Mouse (Mus musculus): ENCODE results near the gene Unc5cl. TPM values are rescaled to one million over a fixed set of nuclear protein-coding genes. Genes with fewer than 3 reads are reported as not detected.

Unc5cl gene
- total and polyA plus RNA-seq, 3 experiments = 0.21 to 0.27 (median 0.23) TPM

DNA sequence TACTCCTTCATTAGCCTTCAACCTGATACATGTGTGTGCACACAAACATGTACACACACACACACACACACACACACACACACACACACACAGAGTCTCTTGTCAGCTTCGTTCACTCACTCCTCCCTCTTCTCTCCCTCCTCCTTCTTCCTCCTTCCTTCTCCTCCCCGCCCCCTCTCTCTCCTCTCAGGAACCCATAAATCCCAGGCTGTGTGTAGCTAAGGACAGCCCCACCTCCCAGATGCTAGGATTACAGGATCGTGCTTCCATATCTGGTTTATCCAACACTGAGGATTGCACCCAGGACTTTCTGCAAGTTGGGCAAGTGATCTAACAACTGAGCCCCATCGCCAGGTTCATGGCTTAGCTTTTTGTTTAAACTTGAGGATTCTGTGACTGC, 59.9 kb downstream of the Unc5cl start:
- no peak overlapping the region for H3K4me3 ChIP-seq
- H3K79me2 ChIP-seq (replicated peaks; ENCODE audit: control insufficient read depth, insufficient read depth, low read length) = no peaks in the 10 kb centered on the region
- intact Hi-C loops (cut with DNase I) = no loop called here
- no peaks in the 10 kb centered on the region for H3K4me1 ChIP-seq (ENCODE audit: control insufficient read depth, insufficient read depth, low read length)
- no peak for DNase-seq
- no peaks in the 10 kb centered on the region for H3K36me3 ChIP-seq (ENCODE audit: control insufficient read depth, insufficient read depth, low read length)
- WGBS = 52% methylated on average over 4 of the region's 4 CpGs
- no peaks in the 10 kb centered on the region for H3K27me3 ChIP-seq (ENCODE audit: control insufficient read depth, insufficient read depth, low read length)
- H3K27ac ChIP-seq = no peak overlapping the region
- no peak for TF ChIP-seq POLR2A (IDR thresholded peaks at IDR 0.05; ENCODE audit: insufficient read depth, low read depth, low read length)
- no peak for TF ChIP-seq EP300 (IDR thresholded peaks at IDR 0.05; ENCODE audit: insufficient read depth, low read depth, low read length)
- TF ChIP-seq CTCF (IDR thresholded peaks at IDR 0.05) = no peak
- no peak overlapping the region for H3K9ac ChIP-seq (ENCODE audit: low read depth, low read length)

DNA sequence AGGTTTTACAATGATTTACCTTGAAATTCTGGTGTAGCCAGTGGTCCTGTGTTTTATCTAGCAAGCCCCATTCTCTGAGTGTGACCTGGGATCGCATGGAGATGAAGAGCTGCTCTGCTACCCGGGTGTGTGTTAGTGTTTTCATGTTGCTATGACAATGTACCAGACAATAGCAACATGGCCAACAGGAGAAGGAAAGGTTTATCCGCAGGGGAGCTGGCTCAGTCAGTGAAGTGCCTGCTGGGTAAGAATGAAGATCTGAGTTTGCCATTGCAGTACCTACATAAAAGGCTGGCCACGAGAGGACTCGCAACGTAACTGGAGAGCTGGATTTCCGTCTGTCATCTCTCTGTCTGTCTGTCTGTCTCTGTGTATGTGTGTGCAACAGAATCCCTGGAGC, 64.3 kb downstream of the Unc5cl start:
- Histone ChIP-seq H3K9ac (ENCODE audit: low read depth, low read length) (no peak overlapping the region), H3K27me3 (ENCODE audit: control insufficient read depth, insufficient read depth, low read length) (no peaks in the 10 kb centered on the region), H3K4me1 (ENCODE audit: control insufficient read depth, insufficient read depth, low read length) (no peaks in the 10 kb centered on the region), H3K27ac (no peak overlapping the region), H3K4me3 (no peak overlapping the region), H3K36me3 (ENCODE audit: control insufficient read depth, insufficient read depth, low read length) (no peaks in the 10 kb centered on the region), H3K79me2 (replicated peaks; ENCODE audit: control insufficient read depth, insufficient read depth, low read length) (no peaks in the 10 kb centered on the region)
- no peak for DNase-seq
- no peak for TF ChIP-seq CTCF (IDR thresholded peaks at IDR 0.05)
- TF ChIP-seq EP300 (IDR thresholded peaks at IDR 0.05; ENCODE audit: insufficient read depth, low read depth, low read length) = no peak
- WGBS = 69% methylated on average over 7 of the region's 7 CpGs
- intact Hi-C loops (cut with DNase I) = no loop called here

DNA sequence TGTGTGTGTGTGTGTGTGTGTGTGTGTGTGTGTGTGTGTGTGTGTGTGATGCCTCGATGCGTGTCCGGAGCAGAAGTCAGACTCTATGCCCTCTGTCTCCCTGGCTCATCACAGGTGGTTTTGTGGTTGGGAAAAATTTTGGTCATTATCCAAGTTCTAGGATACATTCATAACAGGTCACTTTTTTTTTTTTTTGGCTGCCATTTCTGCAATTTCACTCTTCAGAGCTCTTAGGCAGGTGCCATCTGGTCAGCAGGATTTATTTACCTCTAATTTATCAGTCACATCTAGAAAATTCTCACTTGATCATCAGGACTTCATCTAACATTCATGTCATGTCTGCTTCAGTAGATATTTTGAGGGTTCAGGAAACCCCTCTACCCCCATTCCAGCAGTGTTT, 65.7 kb downstream of the Unc5cl start:
- no peak overlapping the region for H3K9ac ChIP-seq (ENCODE audit: low read depth, low read length)
- no peaks in the 10 kb centered on the region for H3K27me3 ChIP-seq (ENCODE audit: control insufficient read depth, insufficient read depth, low read length)
- no peak overlapping the region for H3K27ac ChIP-seq
- no peaks in the 10 kb centered on the region for H3K79me2 ChIP-seq (replicated peaks; ENCODE audit: control insufficient read depth, insufficient read depth, low read length)
- no peak overlapping the region for H3K4me3 ChIP-seq
- 93% methylated on average over 3 of the region's 3 CpGs for WGBS
- TF ChIP-seq CTCF (IDR thresholded peaks at IDR 0.05) (no peak), EP300 (IDR thresholded peaks at IDR 0.05; ENCODE audit: insufficient read depth, low read depth, low read length) (no peak), POLR2A (IDR thresholded peaks at IDR 0.05; ENCODE audit: insufficient read depth, low read depth, low read length) (no peak)
- DNase-seq = no peak
- intact Hi-C loops (cut with DNase I) = no loop called here
- H3K36me3 ChIP-seq (ENCODE audit: control insufficient read depth, insufficient read depth, low read length) = no peaks in the 10 kb centered on the region
- H3K4me1 ChIP-seq (ENCODE audit: control insufficient read depth, insufficient read depth, low read length) = no peaks in the 10 kb centered on the region

DNA sequence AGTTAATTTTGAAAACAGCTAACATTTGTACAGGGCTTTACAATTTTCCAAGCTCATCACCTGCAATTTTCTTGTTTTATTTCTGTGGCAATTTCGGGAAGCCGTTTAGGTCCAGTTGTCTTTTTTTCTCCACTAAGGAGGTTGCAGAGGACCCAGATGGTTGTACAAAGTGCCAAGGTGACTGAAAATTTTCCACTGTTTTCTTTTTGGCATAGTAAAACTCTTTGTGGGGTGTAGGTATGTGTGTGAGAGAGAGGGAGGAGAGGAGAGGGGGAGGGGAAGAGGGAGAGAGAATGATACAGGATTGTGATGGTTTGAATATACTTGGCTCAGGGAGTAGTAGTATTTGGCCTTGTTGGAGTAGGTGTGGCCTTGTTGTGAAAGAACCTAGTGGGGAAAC, 68.4 kb downstream of the Unc5cl start:
- H3K27ac ChIP-seq = no peak overlapping the region
- no peak for TF ChIP-seq CTCF (IDR thresholded peaks at IDR 0.05)
- no peak for TF ChIP-seq EP300 (IDR thresholded peaks at IDR 0.05; ENCODE audit: insufficient read depth, low read depth, low read length)
- no peak for TF ChIP-seq POLR2A (IDR thresholded peaks at IDR 0.05; ENCODE audit: insufficient read depth, low read depth, low read length)
- H3K36me3 ChIP-seq (ENCODE audit: control insufficient read depth, insufficient read depth, low read length) = no peaks in the 10 kb centered on the region
- H3K4me1 ChIP-seq (ENCODE audit: control insufficient read depth, insufficient read depth, low read length) = no peaks in the 10 kb centered on the region
- H3K79me2 ChIP-seq (replicated peaks; ENCODE audit: control insufficient read depth, insufficient read depth, low read length) = no peaks in the 10 kb centered on the region
- 89% methylated on average over 2 of the region's 2 CpGs for WGBS
- intact Hi-C loops (cut with DNase I) = no loop called here
- H3K9ac ChIP-seq (ENCODE audit: low read depth, low read length) = no peak overlapping the region
- no peak overlapping the region for H3K4me3 ChIP-seq
- H3K27me3 ChIP-seq (ENCODE audit: control insufficient read depth, insufficient read depth, low read length) = no peaks in the 10 kb centered on the region
- no peak for DNase-seq

DNA sequence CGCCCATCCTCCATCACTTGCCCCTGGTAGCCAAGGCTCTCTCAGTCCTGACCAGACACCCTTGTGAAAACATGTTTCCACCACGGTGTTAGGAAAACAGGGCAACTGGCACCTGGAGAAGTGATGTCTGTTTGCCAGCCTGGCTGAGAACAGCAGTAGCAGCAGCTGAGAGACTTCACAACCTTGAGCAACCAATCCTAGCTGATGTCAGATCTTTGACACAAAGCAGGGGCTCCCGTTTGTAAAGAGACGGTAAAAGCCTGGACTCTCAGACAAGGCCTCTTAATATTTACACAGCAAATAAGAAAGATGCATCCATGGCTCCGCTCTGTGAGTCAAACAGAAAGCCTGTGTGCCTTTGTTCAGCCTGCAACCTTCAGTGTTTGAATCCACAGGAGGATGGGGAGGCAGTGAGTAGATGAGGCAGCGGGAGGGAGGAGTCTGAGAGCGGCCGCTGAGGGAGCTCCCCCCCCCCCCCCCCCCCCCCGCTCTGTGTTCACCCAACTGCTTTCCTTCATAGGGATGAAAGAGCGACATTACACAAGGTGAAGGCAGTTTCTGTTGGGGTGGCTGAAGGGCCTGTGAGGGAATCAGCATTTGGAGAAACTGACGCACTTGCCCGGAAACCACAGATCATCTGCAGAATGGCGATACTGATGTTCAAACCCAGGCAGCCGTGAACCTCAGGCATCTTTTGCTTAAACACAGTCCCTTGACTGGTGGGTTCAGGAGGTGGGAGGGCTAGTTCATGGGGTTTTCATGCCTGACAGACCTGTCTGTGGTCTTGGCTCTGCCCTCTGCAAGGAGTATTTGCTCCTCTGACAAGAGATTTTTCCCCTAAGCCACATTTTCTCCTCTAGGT, 79.4 kb downstream of the Unc5cl start:
- intact Hi-C loops (cut with DNase I) = no loop called here

DNA sequence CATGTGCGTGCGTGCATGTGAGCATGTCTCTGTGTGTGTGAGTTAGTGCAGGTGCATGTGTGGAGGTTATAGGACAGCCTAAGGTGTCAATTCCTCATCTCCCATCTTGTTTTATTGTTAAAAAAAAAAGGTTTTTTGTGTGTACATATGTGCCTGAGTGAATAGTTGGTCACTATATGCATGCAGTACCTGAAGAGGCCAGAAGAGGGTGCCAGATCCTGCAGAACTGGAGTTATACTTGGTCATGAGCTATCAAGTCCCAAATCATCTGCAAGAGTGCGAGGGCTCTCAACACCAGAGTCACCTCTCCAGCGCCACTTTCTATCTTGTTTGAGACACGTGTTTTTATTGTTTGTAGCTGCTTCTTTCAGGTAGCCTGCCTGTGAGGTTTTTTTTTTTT, 83.6 kb downstream of the Unc5cl start:
- no peaks in the 10 kb centered on the region for H3K79me2 ChIP-seq (replicated peaks; ENCODE audit: control insufficient read depth, insufficient read depth, low read length)
- no peak overlapping the region for H3K27ac ChIP-seq
- WGBS = 79% methylated on average over 5 of the region's 5 CpGs
- TF ChIP-seq EP300 (IDR thresholded peaks at IDR 0.05; ENCODE audit: insufficient read depth, low read depth, low read length) (no peak), POLR2A (IDR thresholded peaks at IDR 0.05; ENCODE audit: insufficient read depth, low read depth, low read length) (no peak), CTCF (IDR thresholded peaks at IDR 0.05) (peak; percentile 58)
- H3K4me3 ChIP-seq = no peak overlapping the region
- no peaks in the 10 kb centered on the region for H3K27me3 ChIP-seq (ENCODE audit: control insufficient read depth, insufficient read depth, low read length)
- H3K4me1 ChIP-seq (ENCODE audit: control insufficient read depth, insufficient read depth, low read length) = no peaks in the 10 kb centered on the region
- no peak overlapping the region for H3K9ac ChIP-seq (ENCODE audit: low read depth, low read length)
- no peak for DNase-seq
- no peaks in the 10 kb centered on the region for H3K36me3 ChIP-seq (ENCODE audit: control insufficient read depth, insufficient read depth, low read length)
- intact Hi-C loops (cut with DNase I) = no loop called here

More for the DNA sequence above, 79.4 kb downstream of the Unc5cl start:
- no peak overlapping the region for H3K27ac ChIP-seq
- no peak overlapping the region for H3K9ac ChIP-seq (ENCODE audit: low read depth, low read length)
- H3K36me3 ChIP-seq (ENCODE audit: control insufficient read depth, insufficient read depth, low read length) = no peaks in the 10 kb centered on the region
- no peaks in the 10 kb centered on the region for H3K4me1 ChIP-seq (ENCODE audit: control insufficient read depth, insufficient read depth, low read length)
- no peak for TF ChIP-seq CTCF (IDR thresholded peaks at IDR 0.05)
- TF ChIP-seq POLR2A (IDR thresholded peaks at IDR 0.05; ENCODE audit: insufficient read depth, low read depth, low read length) = no peak
- no peak for TF ChIP-seq EP300 (IDR thresholded peaks at IDR 0.05; ENCODE audit: insufficient read depth, low read depth, low read length)
- no peak overlapping the region for H3K4me3 ChIP-seq
- no peaks in the 10 kb centered on the region for H3K27me3 ChIP-seq (ENCODE audit: control insufficient read depth, insufficient read depth, low read length)
- DNase-seq = no peak
- WGBS = 44% methylated on average over 13 of the region's 14 CpGs
- no peaks in the 10 kb centered on the region for H3K79me2 ChIP-seq (replicated peaks; ENCODE audit: control insufficient read depth, insufficient read depth, low read length)
